Mouse (Mus musculus) 3T3-L1 (cell line): ENCODE measurements around the gene 1700086D15Rik.
A peak's percentile ranks its signal among the peaks of the same experiment; 100 is the strongest.

Source experiments
- DNase-seq: peaks from one replicate; pipeline ENCODE4 v3.0.0-alpha.2; 2015; ENCODE audit warnings: low read depth, low spot score

1700086D15Rik gene

GRCm38 (mm10) chr11:65159791-65160190 is at the start of gene 1700086D15Rik:
TSS of gene 1700086D15Rik (minus strand) at chr11:65159891.
- DNase-seq, result no peak

GRCm38 (mm10) chr11:65209441-65209840 is 49.8 kb upstream of the 1700086D15Rik start:
- peak; percentile 86 for DNase-seq

- DNase-seq, result no peak
Measured at GRCm38 (mm10) chr11:65205306-65205705, 45.6 kb upstream of the 1700086D15Rik start.

GRCm38 (mm10) chr11:65204651-65205050 is 45.0 kb upstream of the 1700086D15Rik start:
- DNase-seq, result no peak

- DNase-seq, result no peak
Measured at GRCm38 (mm10) chr11:65203020-65203419, 43.3 kb upstream of the 1700086D15Rik start.

GRCm38 (mm10) chr11:65202236-65202635 is 42.5 kb upstream of the 1700086D15Rik start:
- no peak for DNase-seq

GRCm38 (mm10) chr11:65198026-65198425 is 38.3 kb upstream of the 1700086D15Rik start:
- no peak for DNase-seq

GRCm38 (mm10) chr11:65197280-65197679 is 37.6 kb upstream of the 1700086D15Rik start:
- peak; percentile 86 for DNase-seq

GRCm38 (mm10) chr11:65186974-65187373 is 27.3 kb upstream of the 1700086D15Rik start:
- DNase-seq, result no peak

GRCm38 (mm10) chr11:65185114-65185513 is 25.4 kb upstream of the 1700086D15Rik start:
- no peak for DNase-seq

- no peak for DNase-seq
Measured at GRCm38 (mm10) chr11:65170121-65170750, 10.5 kb upstream of the 1700086D15Rik start.

- DNase-seq, result peak; percentile 44
Measured at GRCm38 (mm10) chr11:65162767-65163120, 3.1 kb upstream of the 1700086D15Rik start, which contains the start of gene Arhgap44. TSS of gene Arhgap44 (minus strand) at chr11:65162961.

GRCm38 (mm10) chr11:65161881-65162766 is 2.4 kb upstream of the 1700086D15Rik start:
- DNase-seq, result no peak

GRCm38 (mm10) chr11:65160991-65161880 is 1.5 kb upstream of the 1700086D15Rik start:
- no peak for DNase-seq

GRCm38 (mm10) chr11:65158658-65158990 is 1.1 kb downstream of the 1700086D15Rik start:
- no peak for DNase-seq

GRCm38 (mm10) chr11:65157966-65158657 is 1.6 kb downstream of the 1700086D15Rik start:
- no peak for DNase-seq

GRCm38 (mm10) chr11:65153006-65153405 is 6.7 kb downstream of the 1700086D15Rik start:
- no peak for DNase-seq

- DNase-seq, result no peak
Measured at GRCm38 (mm10) chr11:65148441-65148840, 11.2 kb downstream of the 1700086D15Rik start.

- DNase-seq, result no peak
Measured at GRCm38 (mm10) chr11:65142838-65143417, 16.8 kb downstream of the 1700086D15Rik start.

- DNase-seq, result peak; percentile 54
Measured at GRCm38 (mm10) chr11:65139030-65139429, 20.7 kb downstream of the 1700086D15Rik start.

- no peak for DNase-seq
Measured at GRCm38 (mm10) chr11:65137145-65137652, 22.5 kb downstream of the 1700086D15Rik start.
